Mouse (Mus musculus) MEL (cell line): Measurements from ENCODE around the gene Lpar3. TPM values are rescaled to one million over a fixed set of nuclear protein-coding genes. Genes with fewer than 3 reads are reported as not detected.

Experiments used
- DNase-seq: peaks from one replicate; pipeline ENCODE4 v3.0.0; 2011; ENCODE audit warnings: low read depth, low spot score
- H3K27ac ChIP-seq: 2 replicates; pipeline ENCODE4 v1.5.1; 2012; ENCODE audit warnings: low read depth, mild to moderate bottlenecking, control low read depth, low read length, moderate library complexity; ENCODE audit not compliant: control insufficient read depth
- H3K27me3 ChIP-seq, 2 experiments: fragments of 150-350 bp in 1 of 2; sonication (generic) in 1 of 2; 2 replicates each; pipeline ENCODE4 v1.6.1; 2012; ENCODE audit warnings: low read length in 2 of 2, mild to moderate bottlenecking in 2 of 2, improper control_type of control experiment in 1 of 2, moderate library complexity in 1 of 2; ENCODE audit not compliant: insufficient read depth in 2 of 2, control insufficient read depth in 1 of 2
- H3K36me3 ChIP-seq, 2 experiments: 2 replicates each; pipeline ENCODE4 v1.6.1; 2012 to 2014; ENCODE audit warnings: low read length in 2 of 2, improper control_type of control experiment in 1 of 2, inconsistent platforms in 1 of 2, mild to moderate bottlenecking in 1 of 2; ENCODE audit not compliant: insufficient read depth in 2 of 2, control insufficient read depth in 1 of 2
- H3K4me1 ChIP-seq, 2 experiments: fragments of 150-350 bp in 1 of 2; sonication (generic) in 1 of 2; 2 replicates each; pipeline ENCODE4 v1.6.1; 2012; ENCODE audit warnings: low read length in 2 of 2, improper control_type of control experiment in 1 of 2, mild to moderate bottlenecking in 1 of 2; ENCODE audit not compliant: insufficient read depth in 2 of 2, control insufficient read depth in 1 of 2
- H3K4me3 ChIP-seq, 2 experiments: fragments of 150-350 bp in 1 of 2; sonication (generic) in 1 of 2; 2 replicates each; pipeline ENCODE4 v1.5.1; 2012; ENCODE audit warnings: low read depth in 2 of 2, low read length in 2 of 2, mild to moderate bottlenecking in 2 of 2, moderate library complexity in 2 of 2, control low read depth in 1 of 2, improper control_type of control experiment in 1 of 2; ENCODE audit not compliant: control insufficient read depth in 1 of 2, insufficient read depth in 1 of 2
- H3K79me2 ChIP-seq: 2 replicates; pipeline ENCODE4 v1.6.1; 2012; ENCODE audit warnings: mild to moderate bottlenecking, low read length, moderate library complexity; ENCODE audit not compliant: control insufficient read depth, poor library complexity, insufficient read depth
- H3K9ac ChIP-seq: 2 replicates; pipeline ENCODE4 v1.6.1; 2012; ENCODE audit warnings: low read depth, mild to moderate bottlenecking, control low read depth, low read length, moderate library complexity; ENCODE audit not compliant: control insufficient read depth, poor library complexity, severe bottlenecking
- H3K9me3 ChIP-seq: fragments of 150-350 bp; sonication (generic); replicated peaks from 2 replicates; pipeline ENCODE4 v1.6.1; 2012; ENCODE audit warnings: mild to moderate bottlenecking, low read length, improper control_type of control experiment, moderate library complexity; ENCODE audit not compliant: insufficient read depth
- CTCF ChIP-seq, 3 experiments: IDR thresholded peaks in 2 of 3; conservative IDR thresholded peaks in 1 of 3; 2 replicates each; pipeline ENCODE4 v1.5.1; 2011 to 2012; ENCODE audit warnings: low read length in 3 of 3, low read depth in 2 of 3, mild to moderate bottlenecking in 2 of 3, improper control_type of control experiment in 1 of 3, inconsistent platforms in 1 of 3, mixed read lengths in 1 of 3, moderate library complexity in 1 of 3; ENCODE audit not compliant: control insufficient read depth in 1 of 3, insufficient read depth in 1 of 3, poor library complexity in 1 of 3, severe bottlenecking in 1 of 3
- ELF1 ChIP-seq: IDR thresholded peaks from 2 replicates; pipeline ENCODE4 v1.6.1; 2014; ENCODE audit warnings: low read depth, mild to moderate bottlenecking, inconsistent platforms, low read length, improper control_type of control experiment, moderate library complexity
- EP300 ChIP-seq, 2 experiments: IDR thresholded peaks; 2 replicates each; pipeline ENCODE4 v1.6.1; 2011; ENCODE audit warnings: improper control_type of control experiment in 2 of 2, low read length in 2 of 2, low read depth in 1 of 2, mild to moderate bottlenecking in 1 of 2
- ETS1 ChIP-seq: IDR thresholded peaks from 2 replicates; pipeline ENCODE4 v1.6.1; 2012; ENCODE audit warnings: low read depth, mild to moderate bottlenecking, inconsistent platforms, low read length, improper control_type of control experiment, moderate library complexity
- HCFC1 ChIP-seq: IDR thresholded peaks from 2 replicates; pipeline ENCODE4 v1.6.1; 2012; ENCODE audit warnings: low read depth, mild to moderate bottlenecking, inconsistent platforms, low read length, improper control_type of control experiment, moderate library complexity
- KAT2A ChIP-seq: conservative IDR thresholded peaks from 2 replicates; pipeline ENCODE4 v1.6.1; 2012; ENCODE audit warnings: low read depth, low read length, improper control_type of control experiment, inconsistent platforms
- MXI1 ChIP-seq: IDR thresholded peaks from 2 replicates; pipeline ENCODE4 v1.6.1; 2011; ENCODE audit warnings: mild to moderate bottlenecking, low read depth, low read length, improper control_type of control experiment
- MYB ChIP-seq: IDR thresholded peaks from 2 replicates; pipeline ENCODE4 v1.6.1; 2011; ENCODE audit warnings: mild to moderate bottlenecking, low read depth, low read length, improper control_type of control experiment
- MYC ChIP-seq: IDR thresholded peaks from 2 replicates; pipeline ENCODE4 v1.6.1; 2011; ENCODE audit warnings: low read depth, mild to moderate bottlenecking, low read length, improper control_type of control experiment, moderate library complexity
- NELFE ChIP-seq: IDR thresholded peaks from 2 replicates; pipeline ENCODE4 v1.6.1; 2011; ENCODE audit warnings: low read depth, low read length, improper control_type of control experiment
- NRF1 ChIP-seq: IDR thresholded peaks from 2 replicates; pipeline ENCODE4 v1.6.1; 2014; ENCODE audit warnings: low read depth, mild to moderate bottlenecking, inconsistent platforms, low read length, improper control_type of control experiment, moderate library complexity; ENCODE audit not compliant: poor library complexity, insufficient read depth, severe bottlenecking
- POLR2AphosphoS2 ChIP-seq: IDR thresholded peaks from 2 replicates; pipeline ENCODE4 v1.6.1; 2011; ENCODE audit warnings: low read length, improper control_type of control experiment
- SIN3A ChIP-seq: IDR thresholded peaks from 2 replicates; pipeline ENCODE4 v1.6.1; 2012; ENCODE audit warnings: low read length, improper control_type of control experiment, inconsistent platforms
- SMC3 ChIP-seq: IDR thresholded peaks from 2 replicates; pipeline ENCODE4 v1.6.1; 2011; ENCODE audit warnings: low read depth, low read length, improper control_type of control experiment
- TAL1 ChIP-seq: IDR thresholded peaks from 2 replicates; pipeline ENCODE4 v1.6.1; 2012; ENCODE audit warnings: mild to moderate bottlenecking, inconsistent platforms, low read length, moderate library complexity, mixed read lengths
- TBP ChIP-seq: IDR thresholded peaks from 2 replicates; pipeline ENCODE4 v1.8.0; 2011; ENCODE audit warnings: low read depth, low read length, improper control_type of control experiment
- TCF12 ChIP-seq: IDR thresholded peaks from 2 replicates; pipeline ENCODE4 v1.6.1; 2014; ENCODE audit warnings: low read depth, mild to moderate bottlenecking, inconsistent platforms, low read length, improper control_type of control experiment, moderate library complexity
- UBTF ChIP-seq: IDR thresholded peaks from 2 replicates; pipeline ENCODE4 v1.6.1; 2012; ENCODE audit warnings: low read depth, mild to moderate bottlenecking, inconsistent platforms, low read length, improper control_type of control experiment, moderate library complexity, borderline replicate concordance; ENCODE audit not compliant: insufficient read depth
- ZC3H11A ChIP-seq: IDR thresholded peaks from 2 replicates; pipeline ENCODE4 v1.6.1; 2012; ENCODE audit warnings: low read depth, mild to moderate bottlenecking, inconsistent platforms, low read length, improper control_type of control experiment
- ZKSCAN1 ChIP-seq: IDR thresholded peaks from 2 replicates; pipeline ENCODE4 v1.6.1; 2012; ENCODE audit warnings: low read depth, mild to moderate bottlenecking, inconsistent platforms, low read length, improper control_type of control experiment, moderate library complexity
- ZMIZ1 ChIP-seq: IDR thresholded peaks from 2 replicates; pipeline ENCODE4 v1.6.1; 2012; ENCODE audit warnings: low read depth, mild to moderate bottlenecking, inconsistent platforms, low read length, improper control_type of control experiment, moderate library complexity
- ZNF384 ChIP-seq: IDR thresholded peaks from 2 replicates; pipeline ENCODE4 v1.6.1; 2012; ENCODE audit warnings: low read depth, mild to moderate bottlenecking, inconsistent platforms, low read length, improper control_type of control experiment
- polyA plus RNA-seq, 2 experiments: library from polyadenylated mRNA; stranded (reverse) in 1 of 2; unstranded in 1 of 2; fragments of >175 nt in 1 of 2; fragments of >200 nt in 1 of 2; gene quantifications; 2 replicates each; pipeline versions ENCODE4 v1.2.1 to v1.2.4; 2012; ENCODE audit warnings: low replicate concordance in 2 of 2, low read depth in 1 of 2; ENCODE audit not compliant: insufficient read length in 2 of 2, insufficient read depth in 1 of 2, missing spikeins in 1 of 2
- total RNA-seq: library from RNA; depleted of rRNA; stranded (reverse); fragments of 300-350 nt; gene quantifications from 2 replicates; pipeline ENCODE4 v1.2.3, GENCODE M21; 2012

Lpar3 gene
- total and polyA plus RNA-seq, 3 experiments, result not detected

GRCm38 (mm10) chr3:146224271-146224670 lies 3.5 kb downstream of the Lpar3 start:
- no peak for TF ChIP-seq ZNF384
- TF ChIP-seq MYB, result no peak
- no peak for TF ChIP-seq ZKSCAN1
- no peak for TF ChIP-seq TCF12
- no peak for TF ChIP-seq CTCF (IDR thresholded peaks at IDR 0.05 in 2 of 3, conservative IDR thresholded peaks at IDR 0.05 in 1 of 3; ENCODE audit: control insufficient read depth in 1 of 3, insufficient read depth in 1 of 3, low read depth in 2 of 3, low read length in 3 of 3, poor library complexity in 1 of 3, severe bottlenecking in 1 of 3)
- no peak for DNase-seq
- Histone ChIP-seq H3K9me3 (no peaks in the 10 kb centered on the region), H3K4me1 (no peaks in the 10 kb centered on the region), H3K36me3 (no peaks in the 10 kb centered on the region), H3K9ac (no peak overlapping the region), H3K4me3 (no peak overlapping the region), H3K79me2 (no peaks in the 10 kb centered on the region), H3K27ac (no peak overlapping the region), H3K27me3 (no peaks in the 10 kb centered on the region)

- H3K79me2 ChIP-seq, result no peaks in the 10 kb centered on the region
- H3K4me3 ChIP-seq, result no peak overlapping the region
- no peak overlapping the region for H3K9ac ChIP-seq
- H3K4me1 ChIP-seq, result no peaks in the 10 kb centered on the region
- H3K27me3 ChIP-seq, result no peaks in the 10 kb centered on the region
- no peaks in the 10 kb centered on the region for H3K36me3 ChIP-seq
- no peak overlapping the region for H3K27ac ChIP-seq
- no peaks in the 10 kb centered on the region for H3K9me3 ChIP-seq
- TF ChIP-seq NELFE (no peak), ZC3H11A (no peak), ZKSCAN1 (no peak), SIN3A (no peak), MYB (no peak), UBTF (no peak), TAL1 (no peak), NRF1 (no peak), ELF1 (no peak), MXI1 (no peak), SMC3 (no peak), POLR2AphosphoS2 (no peak), KAT2A (no peak), ZMIZ1 (no peak), EP300 (IDR thresholded peaks at IDR 0.05; ENCODE audit: low read depth in 1 of 2, low read length in 2 of 2) (no peak), TBP (no peak), TCF12 (no peak), MYC (no peak), HCFC1 (no peak), ETS1 (no peak)
- DNase-seq, result no peak
Observed at GRCm38 (mm10) chr3:146225061-146225761, 4.4 kb downstream of the Lpar3 start.
